Mouse (Mus musculus): ENCODE measurements around the gene Wipf3. TPM values are rescaled to one million over a fixed set of nuclear protein-coding genes. Genes with fewer than 3 reads are reported as not detected.
A peak's percentile ranks its signal among the peaks of the same experiment; 100 is the strongest.

Wipf3 gene
- polyA plus RNA-seq, 1 experiment from 2014 or later, result 0.83 TPM

GRCm38 (mm10) chr6:54496214-54496613, 66.8 kb downstream of the Wipf3 start:
- ATAC-seq (ENCODE audit: low FRiP score) (no peak), DNase-seq (ENCODE audit: low spot score) (no peak)
- no peaks in the 10 kb centered on the region for H3K4me1 ChIP-seq (replicated peaks; ENCODE audit: control insufficient read depth, insufficient read depth, low read length)
- no peaks in the 10 kb centered on the region for H3K9me3 ChIP-seq (ENCODE audit: control insufficient read depth, low read length)
- 86% methylated on average over 7 of the region's 7 CpGs for WGBS
- H3K36me3 ChIP-seq (ENCODE audit: control insufficient read depth, insufficient read depth, low read length), result no peaks in the 10 kb centered on the region
- H3K9ac ChIP-seq (ENCODE audit: low read depth, low read length), result no peak overlapping the region
- no peak overlapping the region for H3K4me3 ChIP-seq (ENCODE audit: low read depth, low read length)
- H3K27ac ChIP-seq (ENCODE audit: low read depth, low read length), result no peak overlapping the region
- H3K4me2 ChIP-seq (replicated peaks; ENCODE audit: low read depth, low read length), result no peak overlapping the region
- no peaks in the 10 kb centered on the region for H3K27me3 ChIP-seq (ENCODE audit: control insufficient read depth, insufficient read depth, low read length)

GRCm38 (mm10) chr6:54502661-54503115, 73.3 kb downstream of the Wipf3 start:
- H3K4me3 ChIP-seq (ENCODE audit: low read depth, low read length), result no peak overlapping the region
- H3K4me1 ChIP-seq (replicated peaks; ENCODE audit: control insufficient read depth, insufficient read depth, low read length), result no peaks in the 10 kb centered on the region
- no peaks in the 10 kb centered on the region for H3K9me3 ChIP-seq (ENCODE audit: control insufficient read depth, low read length)
- no peaks in the 10 kb centered on the region for H3K27me3 ChIP-seq (ENCODE audit: control insufficient read depth, insufficient read depth, low read length)
- no peak overlapping the region for H3K9ac ChIP-seq (ENCODE audit: low read depth, low read length)
- no peak overlapping the region for H3K4me2 ChIP-seq (replicated peaks; ENCODE audit: low read depth, low read length)
- ATAC-seq (ENCODE audit: low FRiP score) (no peak), DNase-seq (ENCODE audit: low spot score) (no peak)
- H3K36me3 ChIP-seq (ENCODE audit: control insufficient read depth, insufficient read depth, low read length), result no peaks in the 10 kb centered on the region
- H3K27ac ChIP-seq (ENCODE audit: low read depth, low read length), result no peak overlapping the region
- 83% methylated on average over 6 of the region's 6 CpGs for WGBS

GRCm38 (mm10) chr6:54506318-54506717, 76.9 kb downstream of the Wipf3 start:
- H3K36me3 ChIP-seq (ENCODE audit: control insufficient read depth, insufficient read depth, low read length), result no peaks in the 10 kb centered on the region
- DNase-seq (ENCODE audit: low spot score), result no peak
- H3K4me1 ChIP-seq (replicated peaks; ENCODE audit: control insufficient read depth, insufficient read depth, low read length), result peaks cover 4% of the 10 kb centered on the region; the same call in 1 of the 2 replicates
- H3K9ac ChIP-seq (ENCODE audit: low read depth, low read length), result no peak overlapping the region
- WGBS, result 88% methylated on average over 11 of the region's 11 CpGs
- no peak overlapping the region for H3K4me2 ChIP-seq (replicated peaks; ENCODE audit: low read depth, low read length)
- no peaks in the 10 kb centered on the region for H3K27me3 ChIP-seq (ENCODE audit: control insufficient read depth, insufficient read depth, low read length)
- no peak for ATAC-seq (ENCODE audit: low FRiP score)
- H3K27ac ChIP-seq (ENCODE audit: low read depth, low read length), result no peak overlapping the region
- H3K9me3 ChIP-seq (ENCODE audit: control insufficient read depth, low read length), result no peaks in the 10 kb centered on the region
- H3K4me3 ChIP-seq (ENCODE audit: low read depth, low read length), result no peak overlapping the region

- Histone ChIP-seq H3K27ac (ENCODE audit: low read depth, low read length) (no peak overlapping the region), H3K9ac (ENCODE audit: low read depth, low read length) (no peak overlapping the region), H3K4me2 (replicated peaks; ENCODE audit: low read depth, low read length) (no peak overlapping the region), H3K36me3 (ENCODE audit: control insufficient read depth, insufficient read depth, low read length) (no peaks in the 10 kb centered on the region), H3K4me3 (ENCODE audit: low read depth, low read length) (no peak overlapping the region), H3K9me3 (ENCODE audit: control insufficient read depth, low read length) (no peaks in the 10 kb centered on the region), H3K27me3 (ENCODE audit: control insufficient read depth, insufficient read depth, low read length) (no peaks in the 10 kb centered on the region), H3K4me1 (replicated peaks; ENCODE audit: control insufficient read depth, insufficient read depth, low read length) (peaks cover 4% of the 10 kb centered on the region; the same call in 1 of the 2 replicates)
- 41% methylated on average over 8 of the region's 8 CpGs for WGBS
- ATAC-seq (ENCODE audit: low FRiP score) (no peak), DNase-seq (ENCODE audit: low spot score) (peak; percentile 69)
Measured at GRCm38 (mm10) chr6:54507002-54507401, 77.6 kb downstream of the Wipf3 start.

GRCm38 (mm10) chr6:54507808-54508207, 78.4 kb downstream of the Wipf3 start:
- WGBS, result 63% methylated on average over 5 of the region's 5 CpGs
- H3K4me2 ChIP-seq (replicated peaks; ENCODE audit: low read depth, low read length), result no peak overlapping the region
- H3K27me3 ChIP-seq (ENCODE audit: control insufficient read depth, insufficient read depth, low read length), result no peaks in the 10 kb centered on the region
- H3K4me3 ChIP-seq (ENCODE audit: low read depth, low read length), result no peak overlapping the region
- no peak overlapping the region for H3K9ac ChIP-seq (ENCODE audit: low read depth, low read length)
- ATAC-seq (ENCODE audit: low FRiP score) (0 out of 2 replicates have a peak, but pooled peaks have one; percentile 34), DNase-seq (ENCODE audit: low spot score) (no peak)
- 0 out of 2 replicates have a peak overlapping the region, but pooled peaks have one; percentile 62 for H3K27ac ChIP-seq (ENCODE audit: low read depth, low read length)
- H3K4me1 ChIP-seq (replicated peaks; ENCODE audit: control insufficient read depth, insufficient read depth, low read length), result peaks cover 4% of the 10 kb centered on the region; the same call in 1 of the 2 replicates
- H3K36me3 ChIP-seq (ENCODE audit: control insufficient read depth, insufficient read depth, low read length), result no peaks in the 10 kb centered on the region
- H3K9me3 ChIP-seq (ENCODE audit: control insufficient read depth, low read length), result no peaks in the 10 kb centered on the region

GRCm38 (mm10) chr6:54508256-54508793, 78.9 kb downstream of the Wipf3 start:
- Histone ChIP-seq H3K4me2 (replicated peaks; ENCODE audit: low read depth, low read length) (no peak overlapping the region), H3K27me3 (ENCODE audit: control insufficient read depth, insufficient read depth, low read length) (no peaks in the 10 kb centered on the region), H3K9me3 (ENCODE audit: control insufficient read depth, low read length) (no peaks in the 10 kb centered on the region), H3K9ac (ENCODE audit: low read depth, low read length) (peak overlapping the region; percentile 37; the same call in 1 of the 2 replicates), H3K27ac (ENCODE audit: low read depth, low read length) (peak overlapping the region; percentile 62), H3K4me3 (ENCODE audit: low read depth, low read length) (no peak overlapping the region), H3K36me3 (ENCODE audit: control insufficient read depth, insufficient read depth, low read length) (no peaks in the 10 kb centered on the region), H3K4me1 (replicated peaks; ENCODE audit: control insufficient read depth, insufficient read depth, low read length) (peaks cover 4% of the 10 kb centered on the region; the same call in 1 of the 2 replicates)
- WGBS, result 56% methylated on average over 6 of the region's 6 CpGs
- ATAC-seq (ENCODE audit: low FRiP score), result peak; percentile 70
- no peak for DNase-seq (ENCODE audit: low spot score)

- WGBS, result 89% methylated on average over 13 of the region's 13 CpGs
- Histone ChIP-seq H3K9ac (ENCODE audit: low read depth, low read length) (no peak overlapping the region), H3K9me3 (ENCODE audit: control insufficient read depth, low read length) (no peaks in the 10 kb centered on the region), H3K27ac (ENCODE audit: low read depth, low read length) (peak overlapping the region; percentile 62; the same call in 1 of the 2 replicates), H3K4me1 (replicated peaks; ENCODE audit: control insufficient read depth, insufficient read depth, low read length) (peaks cover 4% of the 10 kb centered on the region; the same call in 1 of the 2 replicates), H3K36me3 (ENCODE audit: control insufficient read depth, insufficient read depth, low read length) (no peaks in the 10 kb centered on the region), H3K4me2 (replicated peaks; ENCODE audit: low read depth, low read length) (no peak overlapping the region), H3K27me3 (ENCODE audit: control insufficient read depth, insufficient read depth, low read length) (no peaks in the 10 kb centered on the region), H3K4me3 (ENCODE audit: low read depth, low read length) (no peak overlapping the region)
- ATAC-seq (ENCODE audit: low FRiP score) (peak; percentile 13; the same call in 1 of the 2 replicates), DNase-seq (ENCODE audit: low spot score) (no peak)
Measured at GRCm38 (mm10) chr6:54509264-54509663, 79.9 kb downstream of the Wipf3 start.

GRCm38 (mm10) chr6:54512256-54512655, 82.9 kb downstream of the Wipf3 start:
- WGBS, result 82% methylated on average over 2 of the region's 2 CpGs
- ATAC-seq (ENCODE audit: low FRiP score), result no peak
- H3K9me3 ChIP-seq (ENCODE audit: control insufficient read depth, low read length), result no peaks in the 10 kb centered on the region
- no peak overlapping the region for H3K4me2 ChIP-seq (replicated peaks; ENCODE audit: low read depth, low read length)
- no peaks in the 10 kb centered on the region for H3K36me3 ChIP-seq (ENCODE audit: control insufficient read depth, insufficient read depth, low read length)
- H3K4me1 ChIP-seq (replicated peaks; ENCODE audit: control insufficient read depth, insufficient read depth, low read length), result peaks cover 4% of the 10 kb centered on the region; the same call in 1 of the 2 replicates
- H3K9ac ChIP-seq (ENCODE audit: low read depth, low read length), result no peak overlapping the region
- no peak overlapping the region for H3K4me3 ChIP-seq (ENCODE audit: low read depth, low read length)
- no peak for DNase-seq (ENCODE audit: low spot score)
- no peaks in the 10 kb centered on the region for H3K27me3 ChIP-seq (ENCODE audit: control insufficient read depth, insufficient read depth, low read length)
- no peak overlapping the region for H3K27ac ChIP-seq (ENCODE audit: low read depth, low read length)

- 92% methylated on average over 2 of the region's 2 CpGs for WGBS
- H3K9ac ChIP-seq (ENCODE audit: low read depth, low read length), result no peak overlapping the region
- H3K4me2 ChIP-seq (replicated peaks; ENCODE audit: low read depth, low read length), result no peak overlapping the region
- no peak overlapping the region for H3K27ac ChIP-seq (ENCODE audit: low read depth, low read length)
- H3K4me3 ChIP-seq (ENCODE audit: low read depth, low read length), result no peak overlapping the region
- H3K36me3 ChIP-seq (ENCODE audit: control insufficient read depth, insufficient read depth, low read length), result no peaks in the 10 kb centered on the region
- H3K4me1 ChIP-seq (replicated peaks; ENCODE audit: control insufficient read depth, insufficient read depth, low read length), result no peaks in the 10 kb centered on the region
- no peaks in the 10 kb centered on the region for H3K27me3 ChIP-seq (ENCODE audit: control insufficient read depth, insufficient read depth, low read length)
- DNase-seq (ENCODE audit: low spot score) (no peak), ATAC-seq (ENCODE audit: low FRiP score) (no peak)
- no peaks in the 10 kb centered on the region for H3K9me3 ChIP-seq (ENCODE audit: control insufficient read depth, low read length)
Measured at GRCm38 (mm10) chr6:54516512-54517134, 87.2 kb downstream of the Wipf3 start.

Measured in hindbrain, embryonic 11.5 days (tissue).